ENCODE assay signal across 9 mouse cellular contexts in the genomic region with DNA sequence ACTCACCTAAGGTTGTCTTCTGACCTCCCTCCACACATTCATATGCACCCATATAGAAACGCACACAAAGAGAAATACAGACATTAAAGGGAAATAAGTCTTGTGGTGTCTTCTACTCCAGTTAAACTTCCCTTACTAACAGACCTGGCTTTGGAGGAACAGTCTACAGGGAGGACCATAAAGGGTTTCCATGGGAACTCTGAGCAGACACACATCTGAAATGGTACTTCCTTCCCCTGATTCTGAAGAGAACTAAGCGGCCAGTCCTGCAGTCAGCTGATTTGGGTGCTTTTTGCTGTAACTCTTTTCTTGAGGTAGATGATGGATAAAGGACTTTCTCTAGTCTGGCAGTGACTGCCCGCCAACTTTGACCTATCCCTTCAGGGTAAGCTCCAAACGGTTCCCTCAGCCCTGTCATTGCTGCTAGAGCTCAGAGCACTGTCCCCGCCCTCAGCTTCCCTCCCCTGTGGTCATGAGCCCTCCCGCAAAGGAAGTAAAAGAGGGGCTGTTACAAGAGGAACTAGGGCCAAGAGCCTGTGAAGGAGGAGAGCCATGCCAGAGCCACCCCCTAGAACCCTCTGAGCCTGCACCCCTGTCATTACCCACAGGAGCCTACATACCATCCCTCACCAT. TPM values are rescaled to one million over a fixed set of nuclear protein-coding genes. Genes with fewer than 3 reads are reported as not detected.
DNase-seq lines count a peak whose midpoint lies in the region; ATAC-seq and TF ChIP-seq lines count a peak whose summit lies in the region.
"Had no signal": no experiment of that assay in that cellular context is flagged by ENCODE, and none has a peak within 500 bp of the region (broad histone marks: within the 10 kb centered on the region; RNA-seq: fewer than 3 reads in every experiment).

A gene (plus strand): TSS at position 485 of the 633 bp plus-strand sequence.

- no peak within 1 kb of the TSS for H3K4me2 ChIP-seq in forebrain, postnatal 0 days (ENCODE audit: low read depth)
- H3K4me2 ChIP-seq: embryonic facial prominence, embryonic 13.5 days had no signal

- no peaks in the 10 kb centered on the region; the same call in 1 of the 2 replicates for H3K27me3 ChIP-seq in forebrain, postnatal 0 days (ENCODE audit: insufficient read depth, low read length)
- H3K27me3 ChIP-seq: embryonic facial prominence, embryonic 13.5 days had no signal

- no peaks in the 10 kb centered on the region; the same call in 1 of the 2 replicates for H3K36me3 ChIP-seq in forebrain, postnatal 0 days (ENCODE audit: insufficient read depth)

- no peak within 1 kb of the TSS for H3K9ac ChIP-seq in forebrain, postnatal 0 days
- H3K9ac ChIP-seq: embryonic facial prominence, embryonic 13.5 days had no signal

- peak; percentile 30 for DNase-seq in adrenal gland, adult 2 months
- DNase-seq in adrenal gland, postnatal 25 days = no peak
- peak; percentile 14 for DNase-seq in right cerebral cortex, postnatal 25 days
- DNase-seq in right cerebral cortex, adult 18-20 months = no peak
- DNase-seq in lung, postnatal 4 days = peak; percentile 68 to 71
- peak; percentile 69 for DNase-seq in thymus, postnatal 14 days
- DNase-seq in forebrain, postnatal 0 days = no peak
- no peak for DNase-seq in right cerebral cortex, postnatal 4 days

- no peak within 1 kb of the TSS for H3K4me3 ChIP-seq in forebrain, postnatal 0 days (ENCODE audit: low read depth, low read length)
- H3K4me3 ChIP-seq: embryonic facial prominence, embryonic 13.5 days had no signal

- H3K27ac ChIP-seq in forebrain, postnatal 0 days (ENCODE audit: low read depth, low read length) = no peak within 1 kb of the TSS
- H3K27ac ChIP-seq: embryonic facial prominence, embryonic 13.5 days had no signal

- ATAC-seq in forebrain, postnatal 0 days = no peak

- no peaks in the 10 kb centered on the region for H3K9me3 ChIP-seq in forebrain, postnatal 0 days (ENCODE audit: low read length)
- H3K9me3 ChIP-seq: embryonic facial prominence, embryonic 13.5 days had no signal

- 50% methylated on average over 6 of the region's 6 CpGs for WGBS in forebrain, postnatal 0 days

- no peak for TF ChIP-seq CTCF in forebrain, postnatal 0 days (IDR thresholded peaks at IDR 0.05; ENCODE audit: low read depth)

- no peaks in the 10 kb centered on the region for H3K4me1 ChIP-seq in forebrain, postnatal 0 days (ENCODE audit: insufficient read depth)
- H3K4me1 ChIP-seq: embryonic facial prominence, embryonic 13.5 days had no signal

RNA-seq across cellular contexts. Expression of the gene that starts here (rescaled TPM):
- total RNA-seq in adrenal gland, adult 2 months (2021) = 1 to 10 TPM; 1.9 to 3.4 TPM
- polyA plus RNA-seq in adrenal gland, adult 2 months (2012; rRNA removed) = 2.5 and 2.7 TPM in 2 replicates
- total RNA-seq in adrenal gland, postnatal 25 days (2021) = 1.7 and 3.8 TPM in 2 replicates
- 2.0 and 2.3 TPM in 2 replicates for total RNA-seq in forebrain, postnatal 0 days (2014; rRNA removed)
- 0.87 and 1.5 TPM in 2 replicates for polyA plus RNA-seq in forebrain, postnatal 0 days (2015; fragmentation: Nextera tagmentation; extraction: Ambion mirVana)

Comparison
In these comparisons a context has a peak if more than half of its experiments do, and no peak if none do; other contexts are left out.
1. DNase-seq: peak in adrenal gland, adult 2 months (single experiment), right cerebral cortex, postnatal 25 days (single experiment), lung, postnatal 4 days (2 of 2) and thymus, postnatal 14 days (single experiment); none in adrenal gland, postnatal 25 days (single experiment), right cerebral cortex, adult 18-20 months (single experiment), forebrain, postnatal 0 days (single experiment) and right cerebral cortex, postnatal 4 days (single experiment).